Mouse (Mus musculus): ENCODE data around the gene Exoc4.

DNA sequence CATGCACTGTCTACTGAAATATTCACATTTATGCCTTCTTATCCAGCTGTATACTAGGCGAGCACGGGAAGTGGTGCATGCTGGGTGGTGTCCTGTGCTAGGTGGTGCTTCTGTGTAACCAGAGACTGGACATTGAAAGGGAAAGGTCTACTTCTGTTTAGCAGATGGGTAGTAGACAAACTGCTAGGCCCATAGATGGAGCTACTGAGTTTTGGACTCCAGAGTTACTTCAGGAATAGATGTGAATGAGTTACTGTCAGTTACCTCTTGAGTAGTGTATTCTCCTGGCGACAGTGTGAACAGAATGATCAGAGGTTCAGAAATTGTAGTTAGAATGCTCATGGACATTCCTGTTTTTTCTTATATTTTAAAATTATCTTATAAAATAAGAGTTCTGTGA, 48.7 kb downstream of the Exoc4 start:
- TF ChIP-seq POLR2A (IDR thresholded peaks at IDR 0.05; ENCODE audit: low read depth, low read length) (no peak), CTCF (conservative IDR thresholded peaks at IDR 0.05; ENCODE audit: insufficient read depth, insufficient read length, low read depth, low read length) (no peak)

Measured in kidney, adult 2 months (tissue).